Mouse (Mus musculus) hindbrain, embryonic 11.5 days (tissue): ENCODE results near the gene Hs3st3a1. TPM values are rescaled to one million over a fixed set of nuclear protein-coding genes. Genes with fewer than 3 reads are reported as not detected.

Source experiments
- ATAC-seq: fragments of 200-750 bp; cut with Nextera tagmentation; 2 replicates; pipeline ENCODE4 v1.8.0; 2017; ENCODE audit warnings: mild to moderate bottlenecking, moderate TSS enrichment, moderate library complexity; ENCODE audit not compliant: low FRiP score
- DNase-seq: peaks from one replicate; pipeline ENCODE4 v3.0.0-alpha.2; 2015; ENCODE audit warnings: low spot score
- H3K27ac ChIP-seq: fragments of 300-500 bp; sonication (generic); 2 replicates; pipeline ENCODE4 v1.5.1; 2014; ENCODE audit warnings: mild to moderate bottlenecking, low read depth, low read length
- H3K27me3 ChIP-seq: fragments of 300-500 bp; sonication (generic); 2 replicates; pipeline ENCODE4 v1.6.1; 2014; ENCODE audit warnings: mild to moderate bottlenecking, low read length, moderate library complexity, mixed read lengths; ENCODE audit not compliant: control insufficient read depth, insufficient read depth
- H3K36me3 ChIP-seq: fragments of 300-500 bp; sonication (generic); 2 replicates; pipeline ENCODE4 v1.6.1; 2014; ENCODE audit warnings: mild to moderate bottlenecking, low read length, moderate library complexity, mixed read lengths; ENCODE audit not compliant: control insufficient read depth, insufficient read depth
- H3K4me1 ChIP-seq: fragments of 300-500 bp; sonication (generic); replicated peaks from 2 replicates; pipeline ENCODE4 v1.6.1; 2014; ENCODE audit warnings: low read length, mixed read lengths; ENCODE audit not compliant: control insufficient read depth, insufficient read depth
- H3K4me2 ChIP-seq: fragments of 300-500 bp; sonication (generic); replicated peaks from 2 replicates; pipeline ENCODE4 v1.6.1; 2014; ENCODE audit warnings: mild to moderate bottlenecking, low read depth, low read length
- H3K4me3 ChIP-seq: fragments of 300-500 bp; sonication (generic); 2 replicates; pipeline ENCODE4 v1.5.1; 2014; ENCODE audit warnings: low read depth, low read length
- H3K9ac ChIP-seq: fragments of 300-500 bp; sonication (generic); 2 replicates; pipeline ENCODE4 v1.6.1; 2014; ENCODE audit warnings: low read depth, low read length
- H3K9me3 ChIP-seq: fragments of 300-500 bp; sonication (generic); 2 replicates; pipeline ENCODE4 v1.6.1; 2016; ENCODE audit warnings: low read length; ENCODE audit not compliant: control insufficient read depth
- WGBS: fragments of 180-500 bp; shearing (Covaris S2); extraction: QIAGEN DNeasy Blood & Tissue Kit; methylation state at CpG from one replicate; pipeline ENCODE4 v1.1.7; 2014; 5-methylcytosine and 5-hydroxymethylcytosine counted together
- polyA plus RNA-seq: library from polyadenylated mRNA; unstranded; fragments of >200 nt; fragmentation: Nextera tagmentation; extraction: Ambion mirVana; gene quantifications from 2 replicates; pipeline ENCODE4 v1.2.1, GENCODE M21; 2014

Hs3st3a1 gene
- polyA plus RNA-seq, 1 experiment from 2014 or later: 2.0 TPM

- no peak overlapping the region for H3K9ac ChIP-seq
- no peak overlapping the region for H3K4me3 ChIP-seq
- no peak overlapping the region for H3K27ac ChIP-seq
- DNase-seq: no peak
- ATAC-seq: no peak
- H3K4me2 ChIP-seq: no peak overlapping the region
- no peaks in the 10 kb centered on the region for H3K36me3 ChIP-seq
- H3K27me3 ChIP-seq: no peaks in the 10 kb centered on the region
- H3K9me3 ChIP-seq: no peaks in the 10 kb centered on the region
- no peaks in the 10 kb centered on the region for H3K4me1 ChIP-seq
- 22% methylated on average over 3 of the region's 3 CpGs for WGBS
These were observed 60.8 kb downstream of the Hs3st3a1 start for GRCm38 (mm10) chr11:64495935-64496334.

DNA sequence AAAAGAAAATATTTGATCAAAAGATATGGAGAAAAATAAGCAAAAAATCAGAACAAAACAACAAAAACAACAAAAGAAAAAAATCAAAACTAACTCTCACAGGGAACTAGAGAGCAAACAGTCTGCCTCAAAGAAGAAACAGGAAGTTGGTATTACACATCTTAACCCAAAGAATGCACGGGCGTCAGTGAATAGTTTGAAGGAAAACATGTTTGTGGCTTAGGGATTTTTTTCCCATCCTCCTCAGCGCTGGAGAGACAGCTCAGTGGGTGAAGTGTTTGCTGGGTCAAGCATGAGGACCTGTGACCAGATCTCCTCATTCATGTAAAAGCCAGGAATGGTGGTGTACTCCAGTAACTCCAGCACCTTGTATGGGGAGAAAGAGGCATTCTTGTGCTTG lies 61.5 kb downstream of the Hs3st3a1 start:
- Histone ChIP-seq H3K9me3 (no peaks in the 10 kb centered on the region), H3K4me2 (no peak overlapping the region), H3K27ac (no peak overlapping the region), H3K36me3 (no peaks in the 10 kb centered on the region), H3K9ac (no peak overlapping the region), H3K4me3 (no peak overlapping the region), H3K27me3 (no peaks in the 10 kb centered on the region), H3K4me1 (no peaks in the 10 kb centered on the region)
- DNase-seq (no peak), ATAC-seq (no peak)
- 47% methylated on average over 3 of the region's 3 CpGs for WGBS

DNA sequence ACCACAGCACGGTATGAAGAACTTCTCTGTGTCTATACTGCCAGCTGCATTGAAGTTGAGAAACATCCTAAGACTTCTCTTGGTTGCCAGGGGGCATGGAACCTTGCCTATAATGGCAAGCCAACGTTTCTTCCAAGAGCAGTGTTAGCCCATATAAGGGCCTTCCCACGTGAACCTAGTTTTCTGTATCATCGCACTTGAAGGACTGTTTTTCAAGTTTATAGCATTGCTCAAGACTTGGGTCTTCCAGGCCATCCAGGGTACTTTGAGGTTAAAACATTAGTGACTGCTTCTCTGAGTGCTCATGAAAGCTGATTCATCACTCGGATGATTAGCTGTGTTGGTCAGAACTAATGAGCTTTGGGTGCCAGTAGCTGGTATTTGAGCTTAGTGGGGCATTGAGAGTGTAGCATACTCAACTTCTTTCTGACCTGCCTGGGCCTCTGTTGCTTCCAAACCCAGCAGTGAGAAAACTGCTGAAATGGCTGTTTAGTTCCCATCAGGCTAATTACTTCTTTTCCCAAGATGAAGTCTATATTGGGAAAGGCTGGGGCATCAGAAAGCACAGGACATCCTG lies 65.5 kb downstream of the Hs3st3a1 start:
- ATAC-seq: no peak
- H3K36me3 ChIP-seq: no peaks in the 10 kb centered on the region
- no peaks in the 10 kb centered on the region for H3K9me3 ChIP-seq
- WGBS: 90% methylated on average over 5 of the region's 5 CpGs
- H3K4me1 ChIP-seq: no peaks in the 10 kb centered on the region
- H3K9ac ChIP-seq: no peak overlapping the region
- H3K4me2 ChIP-seq: no peak overlapping the region
- H3K27ac ChIP-seq: no peak overlapping the region
- DNase-seq: no peak
- H3K4me3 ChIP-seq: no peak overlapping the region
- no peaks in the 10 kb centered on the region for H3K27me3 ChIP-seq

GRCm38 (mm10) chr11:64503040-64503439 lies 67.9 kb downstream of the Hs3st3a1 start:
- Histone ChIP-seq H3K9me3 (no peaks in the 10 kb centered on the region), H3K4me2 (no peak overlapping the region), H3K4me1 (no peaks in the 10 kb centered on the region), H3K4me3 (no peak overlapping the region), H3K27ac (no peak overlapping the region), H3K27me3 (no peaks in the 10 kb centered on the region), H3K36me3 (no peaks in the 10 kb centered on the region), H3K9ac (no peak overlapping the region)
- 88% methylated on average over 3 of the region's 3 CpGs for WGBS
- DNase-seq: no peak
- ATAC-seq: no peak

DNA sequence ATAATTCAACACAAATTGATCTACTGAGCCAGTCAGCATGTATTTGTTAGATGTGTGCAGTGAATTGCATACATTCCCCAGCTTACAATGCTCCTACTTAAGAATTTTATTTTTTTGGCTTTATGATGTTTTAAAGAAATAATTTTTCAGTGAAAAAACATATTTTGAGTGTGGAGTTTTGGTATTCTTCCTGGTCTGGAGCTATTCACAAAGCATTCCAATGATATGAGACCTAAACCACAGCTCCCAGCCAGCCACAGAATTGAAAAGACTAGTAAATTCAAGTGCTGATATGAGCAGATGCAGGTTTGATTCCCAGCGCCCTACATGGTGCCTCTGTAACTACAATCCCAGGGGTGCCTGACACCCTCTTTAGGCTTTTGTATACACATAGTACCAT lies 70.8 kb downstream of the Hs3st3a1 start:
- H3K27ac ChIP-seq: no peak overlapping the region
- ATAC-seq: no peak
- H3K36me3 ChIP-seq: no peaks in the 10 kb centered on the region
- WGBS: 93% methylated on average over 1 of the region's 1 CpGs
- no peaks in the 10 kb centered on the region for H3K9me3 ChIP-seq
- no peaks in the 10 kb centered on the region for H3K4me1 ChIP-seq
- H3K4me2 ChIP-seq: no peak overlapping the region
- no peak for DNase-seq
- H3K4me3 ChIP-seq: no peak overlapping the region
- H3K9ac ChIP-seq: no peak overlapping the region
- no peaks in the 10 kb centered on the region for H3K27me3 ChIP-seq

DNA sequence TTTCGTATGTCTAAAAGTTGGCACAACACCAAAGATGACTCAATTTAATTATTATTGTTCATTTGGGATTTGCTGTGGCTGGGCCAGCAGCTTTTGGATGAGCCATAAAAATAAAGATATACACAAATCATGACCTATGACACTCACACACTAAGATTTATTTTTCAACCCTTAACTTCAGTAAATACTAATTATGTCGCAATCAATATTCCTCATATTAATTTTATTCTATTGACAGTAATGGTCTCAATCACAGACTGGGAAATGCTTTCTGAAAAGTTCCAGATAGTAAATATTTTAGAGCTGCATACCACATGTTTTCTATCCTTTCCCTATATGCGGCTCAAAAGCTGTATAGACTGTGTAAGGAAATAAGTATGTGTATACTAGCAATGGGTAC lies 71.9 kb downstream of the Hs3st3a1 start:
- WGBS: 92% methylated on average over 3 of the region's 3 CpGs
- no peaks in the 10 kb centered on the region for H3K36me3 ChIP-seq
- H3K4me3 ChIP-seq: no peak overlapping the region
- H3K27me3 ChIP-seq: no peaks in the 10 kb centered on the region
- no peak overlapping the region for H3K4me2 ChIP-seq
- ATAC-seq: no peak
- H3K27ac ChIP-seq: no peak overlapping the region
- H3K9me3 ChIP-seq: no peaks in the 10 kb centered on the region
- no peak for DNase-seq
- no peak overlapping the region for H3K9ac ChIP-seq
- no peaks in the 10 kb centered on the region for H3K4me1 ChIP-seq

DNA sequence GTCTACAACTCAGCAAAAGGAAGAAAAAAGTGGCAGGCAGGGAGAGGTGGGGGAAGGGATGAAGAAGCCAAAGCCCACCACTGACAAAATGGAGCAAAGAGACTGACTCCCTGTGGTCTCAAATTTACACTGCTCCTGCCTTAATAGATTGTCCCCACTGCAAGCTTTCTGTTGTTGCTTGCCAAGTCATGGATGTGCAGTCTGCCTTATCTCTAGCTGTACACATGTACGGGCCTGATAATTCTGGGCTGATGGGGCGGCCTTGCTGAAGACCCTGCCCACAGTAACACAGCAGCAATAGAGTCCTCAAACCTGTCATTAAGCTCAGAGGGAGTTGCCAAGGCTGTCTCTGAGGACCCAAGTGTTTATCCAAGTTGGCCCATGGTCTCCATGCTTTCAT lies 74.0 kb downstream of the Hs3st3a1 start:
- Histone ChIP-seq H3K4me1 (no peaks in the 10 kb centered on the region), H3K27me3 (no peaks in the 10 kb centered on the region), H3K9ac (no peak overlapping the region), H3K4me2 (no peak overlapping the region), H3K36me3 (no peaks in the 10 kb centered on the region), H3K4me3 (no peak overlapping the region), H3K9me3 (no peaks in the 10 kb centered on the region), H3K27ac (no peak overlapping the region)
- 94% methylated on average over 2 of the region's 2 CpGs for WGBS
- ATAC-seq: no peak
- no peak for DNase-seq

- ATAC-seq (no peak), DNase-seq (no peak)
- Histone ChIP-seq H3K4me1 (no peaks in the 10 kb centered on the region), H3K9ac (no peak overlapping the region), H3K4me2 (no peak overlapping the region), H3K36me3 (no peaks in the 10 kb centered on the region), H3K27ac (no peak overlapping the region), H3K9me3 (no peaks in the 10 kb centered on the region), H3K27me3 (no peaks in the 10 kb centered on the region), H3K4me3 (no peak overlapping the region)
- 91% methylated on average over 4 of the region's 4 CpGs for WGBS
These were observed 77.2 kb downstream of the Hs3st3a1 start for GRCm38 (mm10) chr11:64512301-64512700.

DNA sequence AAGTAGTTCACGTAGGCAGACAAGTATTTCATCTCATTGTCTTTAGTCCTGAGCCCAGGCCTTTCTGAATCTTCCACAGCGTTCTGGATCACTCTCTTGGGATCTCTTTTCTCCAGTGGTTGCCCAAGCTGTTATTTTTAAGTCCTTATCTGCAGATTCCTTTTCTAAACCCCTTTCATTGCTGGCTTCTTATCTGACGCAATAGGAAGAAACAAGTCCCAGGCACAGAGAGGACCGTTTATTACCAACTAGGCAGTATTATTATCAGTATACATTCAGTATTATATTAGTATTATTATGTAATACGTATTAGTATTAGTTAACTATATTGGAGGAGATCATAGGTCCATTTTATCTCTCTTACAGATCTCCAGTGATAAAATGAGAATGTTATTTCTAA lies 78.3 kb downstream of the Hs3st3a1 start:
- WGBS: 88% methylated on average over 5 of the region's 5 CpGs
- Histone ChIP-seq H3K4me3 (no peak overlapping the region), H3K9me3 (no peaks in the 10 kb centered on the region), H3K4me1 (no peaks in the 10 kb centered on the region), H3K4me2 (no peak overlapping the region), H3K9ac (no peak overlapping the region), H3K27ac (no peak overlapping the region), H3K36me3 (no peaks in the 10 kb centered on the region), H3K27me3 (no peaks in the 10 kb centered on the region)
- no peak for ATAC-seq
- DNase-seq: no peak
